Mouse (Mus musculus): Measurements from ENCODE around the gene Epop.

- TF ChIP-seq EP300 (optimal IDR thresholded peaks at IDR 0.05) = no peak
- no peak for TF ChIP-seq CTCF (IDR thresholded peaks at IDR 0.05; ENCODE audit: low read depth)
Measured at GRCm38 (mm10) chr11:97609743-97610142, 19.8 kb downstream of the Epop start.
